Mouse (Mus musculus) neural tube, embryonic 15.5 days (tissue): ENCODE measurements around the gene Pla2g5. TPM values are rescaled to one million over a fixed set of nuclear protein-coding genes. Genes with fewer than 3 reads are reported as not detected.
"Not testable (repeated sequence)": the region's sequence is repeated elsewhere in the genome, so short reads cannot be mapped to it uniquely, and the experiment has no call there.

Experiments used
- ATAC-seq: fragments of 200-750 bp; cut with Nextera tagmentation; 2 replicates; pipeline ENCODE4 v1.8.0; 2017; ENCODE audit warnings: mild to moderate bottlenecking, moderate TSS enrichment, moderate library complexity; ENCODE audit not compliant: low FRiP score
- H3K27ac ChIP-seq: fragments of 300-500 bp; sonication (generic); replicated peaks from 2 replicates; pipeline ENCODE4 v1.5.1; 2015; ENCODE audit warnings: mild to moderate bottlenecking, inconsistent platforms
- H3K27me3 ChIP-seq: fragments of 300-500 bp; sonication (generic); replicated peaks from 2 replicates; pipeline ENCODE4 v1.6.1; 2015; ENCODE audit warnings: inconsistent platforms
- H3K36me3 ChIP-seq: fragments of 300-500 bp; sonication (generic); 2 replicates; pipeline ENCODE4 v1.6.1; 2015; ENCODE audit warnings: inconsistent platforms
- H3K4me1 ChIP-seq: fragments of 300-500 bp; sonication (generic); 2 replicates; pipeline ENCODE4 v1.6.1; 2015; ENCODE audit warnings: inconsistent platforms
- H3K4me2 ChIP-seq: fragments of 300-500 bp; sonication (generic); 2 replicates; pipeline ENCODE4 v1.6.1; 2015; ENCODE audit warnings: inconsistent platforms, mild to moderate bottlenecking, moderate library complexity
- H3K4me3 ChIP-seq: fragments of 300-500 bp; sonication (generic); replicated peaks from 2 replicates; pipeline ENCODE4 v1.5.1; 2015; ENCODE audit warnings: mild to moderate bottlenecking, inconsistent platforms
- H3K9ac ChIP-seq: fragments of 300-500 bp; sonication (generic); replicated peaks from 2 replicates; pipeline ENCODE4 v1.6.1; 2015; ENCODE audit warnings: mild to moderate bottlenecking, inconsistent platforms
- H3K9me3 ChIP-seq: fragments of 300-500 bp; sonication (generic); replicated peaks from 2 replicates; pipeline ENCODE4 v1.6.1; 2016; ENCODE audit warnings: inconsistent platforms
- WGBS: fragments of 180-500 bp; shearing (Covaris S2); methylation state at CpG from one replicate; pipeline ENCODE4 v1.1.7; 2015; ENCODE audit warnings: mixed read lengths; 5-methylcytosine and 5-hydroxymethylcytosine counted together
- polyA plus RNA-seq: library from polyadenylated mRNA; unstranded; fragments of >200 nt; fragmentation: Nextera tagmentation; extraction: Ambion mirVana; gene quantifications from 2 replicates; pipeline ENCODE4 v1.2.1, GENCODE M21; 2015

Pla2g5 gene
- polyA plus RNA-seq, 1 experiment from 2014 or later: 0.24 TPM

DNA sequence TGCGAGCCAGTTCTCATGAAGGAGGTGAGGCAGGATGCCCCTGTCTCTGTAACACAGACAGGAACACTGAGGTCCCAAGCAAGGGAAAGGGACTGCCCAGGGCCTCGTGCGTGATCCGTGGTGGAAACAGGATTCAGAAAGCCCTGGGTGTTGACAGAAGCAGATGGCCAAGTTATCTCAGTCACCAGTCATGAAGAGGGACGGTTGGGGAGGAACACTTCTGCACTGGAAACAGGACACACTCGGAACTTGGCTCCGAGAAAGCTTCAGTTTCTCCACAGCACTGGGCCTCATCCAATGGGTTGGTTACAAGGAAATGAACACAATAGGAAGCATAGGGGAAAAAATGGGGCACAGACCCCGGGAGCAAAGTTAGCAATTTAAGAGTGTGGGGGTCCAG is 15.5 kb upstream of the Pla2g5 start:
- WGBS: 58% methylated on average over 8 of the region's 8 CpGs
- ATAC-seq: no peak

GRCm38 (mm10) chr4:138877731-138878130 is 14.4 kb upstream of the Pla2g5 start, which contains the start of gene Pla2g2e:
Pla2g2e (plus strand) TSS chr4:138877942.
- Histone ChIP-seq H3K36me3 (no peaks in the 10 kb centered on the region), H3K4me2 (no peak within 1 kb of the TSS), H3K27me3 (0 out of 2 replicates have a peak, but pooled peaks cover 11% of the 10 kb centered on the region), H3K27ac (no peak within 1 kb of the TSS), H3K9me3 (no peaks in the 10 kb centered on the region), H3K4me3 (no peak within 1 kb of the TSS), H3K9ac (no peak within 1 kb of the TSS), H3K4me1 (peaks cover 9% of the 10 kb centered on the region)
- ATAC-seq: no peak
- 85% methylated on average over 4 of the region's 4 CpGs for WGBS

More for the DNA sequence above, 15.5 kb upstream of the Pla2g5 start:
- Histone ChIP-seq H3K9me3 (no peaks in the 10 kb centered on the region), H3K27me3 (0 out of 2 replicates have a peak, but pooled peaks cover 11% of the 10 kb centered on the region), H3K4me2 (no peak overlapping the region), H3K27ac (no peak overlapping the region), H3K4me1 (peaks cover 9% of the 10 kb centered on the region), H3K4me3 (no peak overlapping the region), H3K9ac (no peak overlapping the region), H3K36me3 (no peaks in the 10 kb centered on the region)

GRCm38 (mm10) chr4:138875986-138876385 is 12.7 kb upstream of the Pla2g5 start:
- Histone ChIP-seq H3K27ac (no peak overlapping the region), H3K4me1 (no peaks in the 10 kb centered on the region), H3K27me3 (0 out of 2 replicates have a peak, but pooled peaks cover 5% of the 10 kb centered on the region), H3K36me3 (no peaks in the 10 kb centered on the region), H3K9me3 (no peaks in the 10 kb centered on the region), H3K4me2 (no peak overlapping the region), H3K4me3 (no peak overlapping the region), H3K9ac (no peak overlapping the region)
- ATAC-seq: no peak
- WGBS: 95% methylated on average over 2 of the region's 2 CpGs

- WGBS: 73% methylated on average over 2 of the region's 2 CpGs
- not testable (repeated sequence) for H3K4me1 ChIP-seq, H3K36me3 ChIP-seq, H3K4me2 ChIP-seq, H3K9me3 ChIP-seq, H3K27me3 ChIP-seq, H3K27ac ChIP-seq, H3K4me3 ChIP-seq, ATAC-seq, H3K9ac ChIP-seq
These were observed 12.0 kb upstream of the Pla2g5 start for GRCm38 (mm10) chr4:138875275-138875674.

DNA sequence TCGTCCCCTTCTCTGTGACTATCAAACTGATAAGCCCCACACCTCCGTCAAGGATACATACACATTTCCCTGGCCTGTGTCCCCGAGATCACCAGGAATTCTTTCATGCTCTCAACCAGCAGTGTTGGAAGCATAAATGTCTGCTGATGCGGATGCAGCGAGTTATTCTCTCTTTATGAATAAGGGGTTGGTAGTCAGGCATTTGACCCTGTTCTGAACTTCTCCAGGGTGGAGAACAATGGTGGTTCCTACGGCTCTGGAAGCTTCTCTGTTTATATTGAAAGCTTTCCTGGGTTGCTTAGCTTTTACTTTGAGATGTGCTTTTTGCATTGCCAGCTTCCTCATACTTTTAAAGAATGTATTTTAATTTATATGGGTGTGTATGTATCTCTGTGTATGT is 10.6 kb upstream of the Pla2g5 start, which contains the start of gene Gm13030:
Gm13030 (minus strand) TSS at position 101 of the 400 bp plus-strand sequence.
- Histone ChIP-seq H3K9ac (no peak within 1 kb of the TSS), H3K27me3 (no peaks in the 10 kb centered on the region), H3K9me3 (no peaks in the 10 kb centered on the region), H3K36me3 (no peaks in the 10 kb centered on the region), H3K4me3 (no peak within 1 kb of the TSS), H3K27ac (no peak within 1 kb of the TSS), H3K4me2 (no peak within 1 kb of the TSS), H3K4me1 (no peaks in the 10 kb centered on the region)
- 80% methylated on average over 6 of the region's 6 CpGs for WGBS
- ATAC-seq: no peak

GRCm38 (mm10) chr4:138868666-138869065 is 5.4 kb upstream of the Pla2g5 start:
- 61% methylated on average over 8 of the region's 8 CpGs for WGBS
- no peak for ATAC-seq

DNA sequence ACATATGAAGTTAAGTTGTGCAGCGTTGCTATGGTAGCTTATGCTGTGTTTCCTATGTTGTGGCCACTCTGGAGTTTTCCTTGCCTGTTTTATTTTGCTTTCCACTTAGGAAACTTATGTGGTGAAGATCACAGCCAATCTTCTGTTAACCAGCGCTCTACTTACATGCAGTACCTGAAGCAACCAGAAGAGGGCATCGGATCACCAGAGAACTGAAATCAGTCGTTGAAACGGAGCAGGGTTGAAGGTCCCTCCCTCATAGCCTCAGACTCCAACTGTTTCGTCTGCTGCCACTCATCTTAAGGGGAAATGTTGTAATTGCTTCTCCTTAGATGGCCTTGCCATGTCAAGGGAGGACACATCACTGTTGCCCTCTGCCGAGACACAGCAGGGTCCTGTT is 3.1 kb upstream of the Pla2g5 start:
- Histone ChIP-seq H3K36me3 (no peaks in the 10 kb centered on the region), H3K9ac (no peak overlapping the region), H3K4me1 (no peaks in the 10 kb centered on the region), H3K27ac (no peak overlapping the region), H3K27me3 (no peaks in the 10 kb centered on the region), H3K9me3 (no peaks in the 10 kb centered on the region), H3K4me2 (no peak overlapping the region), H3K4me3 (no peak overlapping the region)
- ATAC-seq: no peak
- 14% methylated on average over 7 of the region's 7 CpGs for WGBS

More at GRCm38 (mm10) chr4:138868666-138869065, 5.4 kb upstream of the Pla2g5 start:
- Histone ChIP-seq H3K9ac (no peak overlapping the region), H3K4me1 (no peaks in the 10 kb centered on the region), H3K27me3 (no peaks in the 10 kb centered on the region), H3K4me2 (no peak overlapping the region), H3K27ac (no peak overlapping the region), H3K9me3 (no peaks in the 10 kb centered on the region), H3K36me3 (no peaks in the 10 kb centered on the region), H3K4me3 (no peak overlapping the region)

DNA sequence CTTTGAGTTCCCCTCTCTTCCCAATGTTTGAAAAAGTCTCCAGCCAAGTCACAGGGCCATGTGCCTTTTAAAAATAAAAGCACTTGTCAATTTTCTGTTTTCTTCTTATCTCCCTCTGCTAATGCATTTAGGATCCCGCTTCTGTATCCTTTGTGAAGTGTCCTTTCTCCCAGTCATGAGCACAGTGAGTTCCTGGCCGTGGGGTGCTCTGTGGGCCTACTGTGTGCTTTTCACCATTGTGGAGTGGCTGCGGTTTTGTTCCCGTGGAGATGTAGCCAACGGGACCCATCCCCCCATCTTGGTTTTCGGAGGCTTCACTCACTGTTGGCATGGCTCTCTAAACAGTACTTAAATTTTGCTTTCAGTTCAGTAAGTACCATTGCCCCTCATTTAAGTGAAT is 2.7 kb upstream of the Pla2g5 start:
- H3K9me3 ChIP-seq: no peaks in the 10 kb centered on the region
- 74% methylated on average over 6 of the region's 6 CpGs for WGBS
- H3K4me3 ChIP-seq: no peak overlapping the region
- H3K27me3 ChIP-seq: no peaks in the 10 kb centered on the region
- no peak overlapping the region for H3K27ac ChIP-seq
- ATAC-seq: no peak
- no peaks in the 10 kb centered on the region for H3K36me3 ChIP-seq
- H3K4me2 ChIP-seq: no peak overlapping the region
- H3K4me1 ChIP-seq: no peaks in the 10 kb centered on the region
- no peak overlapping the region for H3K9ac ChIP-seq

GRCm38 (mm10) chr4:138865092-138865491 is 1.8 kb upstream of the Pla2g5 start:
- no peaks in the 10 kb centered on the region for H3K9me3 ChIP-seq
- no peak for ATAC-seq
- H3K9ac ChIP-seq: no peak overlapping the region
- WGBS: 31% methylated on average over 5 of the region's 5 CpGs
- H3K27me3 ChIP-seq: no peaks in the 10 kb centered on the region
- H3K4me2 ChIP-seq: no peak overlapping the region
- peaks cover 3% of the 10 kb centered on the region; the same call in 1 of the 2 replicates for H3K4me1 ChIP-seq
- no peak overlapping the region for H3K27ac ChIP-seq
- H3K4me3 ChIP-seq: no peak overlapping the region
- H3K36me3 ChIP-seq: no peaks in the 10 kb centered on the region

DNA sequence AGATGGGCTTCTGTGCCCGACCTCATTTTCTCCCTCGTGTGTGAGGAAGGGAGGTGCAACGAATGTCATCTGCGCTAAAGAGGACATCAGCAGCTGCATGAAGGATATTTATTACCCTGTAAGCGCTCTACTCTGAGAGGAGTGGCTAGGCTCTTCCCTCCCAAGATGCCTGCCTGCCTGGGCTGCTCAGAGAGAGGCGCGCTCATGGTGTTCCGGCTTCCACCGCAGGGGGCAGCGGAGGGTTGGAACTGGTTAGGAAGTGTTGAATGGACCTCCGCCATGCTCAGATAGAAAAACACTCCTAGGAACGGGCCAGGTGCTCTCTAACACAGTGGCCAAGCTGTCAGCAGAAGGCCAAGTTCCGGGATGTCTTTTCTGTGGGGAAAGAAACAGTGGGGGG is 3.6 kb downstream of the Pla2g5 start:
- Histone ChIP-seq H3K4me3 (peak overlapping the region; percentile 32), H3K27ac (peak overlapping the region; percentile 77), H3K9ac (no peak overlapping the region), H3K36me3 (no peaks in the 10 kb centered on the region), H3K4me2 (peak overlapping the region; percentile 57), H3K9me3 (no peaks in the 10 kb centered on the region), H3K4me1 (peaks cover 12% of the 10 kb centered on the region), H3K27me3 (no peaks in the 10 kb centered on the region)
- WGBS: 5% methylated on average over 13 of the region's 13 CpGs
- ATAC-seq: peak; percentile 86

DNA sequence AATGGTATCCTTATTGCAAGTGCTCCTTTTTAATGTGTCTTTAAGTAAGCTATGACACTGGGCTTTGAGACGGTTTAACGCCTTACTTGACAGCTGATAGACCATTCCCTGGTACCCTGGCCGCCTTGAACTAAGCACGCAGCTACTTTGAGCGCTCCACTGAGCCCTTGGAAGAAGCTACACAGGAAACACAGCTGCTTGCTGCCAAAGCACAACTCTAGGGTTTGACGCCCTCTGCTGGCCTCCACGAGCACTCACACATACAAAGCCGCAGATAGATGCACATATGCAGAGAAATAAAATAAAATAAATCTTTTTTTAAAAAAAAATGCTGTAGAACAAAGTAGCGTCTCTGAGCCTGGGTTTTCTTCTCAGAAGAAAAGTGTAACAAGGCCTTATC is 4.0 kb downstream of the Pla2g5 start:
- H3K36me3 ChIP-seq: no peaks in the 10 kb centered on the region
- peak overlapping the region; percentile 77 for H3K27ac ChIP-seq
- no peak overlapping the region for H3K9ac ChIP-seq
- H3K9me3 ChIP-seq: no peaks in the 10 kb centered on the region
- H3K4me2 ChIP-seq: peak overlapping the region; percentile 57
- peaks cover 12% of the 10 kb centered on the region for H3K4me1 ChIP-seq
- peak; percentile 78 for ATAC-seq
- 15% methylated on average over 9 of the region's 9 CpGs for WGBS
- H3K27me3 ChIP-seq: no peaks in the 10 kb centered on the region
- H3K4me3 ChIP-seq: peak overlapping the region; percentile 32

DNA sequence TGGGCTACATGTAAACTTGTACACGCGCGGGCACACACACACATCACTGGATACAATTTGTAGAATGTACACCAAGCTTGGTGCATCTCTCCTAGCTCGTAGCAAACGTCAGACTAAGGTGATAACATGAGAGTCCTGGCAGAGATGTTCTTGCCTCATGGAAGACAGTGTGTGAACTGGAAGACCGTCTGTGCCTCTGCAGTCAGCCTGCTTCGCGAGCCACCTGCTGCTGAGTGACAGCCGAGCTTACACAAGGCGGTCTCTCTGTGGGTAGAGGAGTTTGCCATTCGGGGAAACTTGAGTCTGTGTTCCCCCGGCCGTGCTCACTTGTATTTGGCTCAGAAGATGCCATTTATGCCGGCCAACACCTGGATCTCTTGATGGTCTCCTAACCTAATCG is 4.8 kb downstream of the Pla2g5 start:
- H3K4me3 ChIP-seq: no peak overlapping the region
- ATAC-seq: no peak
- H3K9me3 ChIP-seq: no peaks in the 10 kb centered on the region
- no peak overlapping the region for H3K9ac ChIP-seq
- no peaks in the 10 kb centered on the region for H3K36me3 ChIP-seq
- H3K27me3 ChIP-seq: no peaks in the 10 kb centered on the region
- H3K4me1 ChIP-seq: peaks cover 12% of the 10 kb centered on the region
- no peak overlapping the region for H3K4me2 ChIP-seq
- WGBS: 87% methylated on average over 15 of the region's 15 CpGs
- H3K27ac ChIP-seq: no peak overlapping the region
